Mouse (Mus musculus): ENCODE data around the gene Usp3. TPM values are rescaled to one million over a fixed set of nuclear protein-coding genes. Genes with fewer than 3 reads are reported as not detected.

The Usp3 gene
- polyA plus RNA-seq, 1 experiment from 2014 or later, result 106 TPM

DNA sequence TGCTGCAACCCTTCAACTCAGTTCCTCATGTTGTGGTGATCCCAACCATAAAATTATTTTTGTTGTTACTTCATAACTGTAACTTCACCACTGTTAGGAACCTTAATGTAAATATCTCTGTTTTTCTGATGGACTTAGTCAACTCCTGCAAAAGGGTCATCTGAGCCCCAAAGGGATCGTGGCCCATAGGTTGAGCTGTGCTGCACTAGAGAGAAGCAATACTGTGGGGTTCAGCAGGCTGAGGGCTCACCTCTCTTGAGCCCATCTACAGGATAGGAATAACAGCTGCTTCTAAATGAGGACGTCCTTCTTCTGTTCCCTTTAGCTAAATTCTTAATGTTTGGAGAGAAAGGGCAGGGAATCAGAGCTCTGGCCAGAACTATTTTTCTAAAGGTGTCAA is 7.6 kb upstream of the Usp3 start:
- DNase-seq (ENCODE audit: low spot score), result no peak
- no peak overlapping the region for H3K4me3 ChIP-seq (ENCODE audit: low read depth, low read length)
- no peaks in the 10 kb centered on the region for H3K27me3 ChIP-seq (ENCODE audit: control insufficient read depth, insufficient read depth, low read length)
- no peak for ATAC-seq (replicated peaks; ENCODE audit: insufficient number of reproducible peaks, low FRiP score, low TSS enrichment, low read depth)
- no peaks in the 10 kb centered on the region; the same call in 1 of the 2 replicates for H3K4me1 ChIP-seq (ENCODE audit: control insufficient read depth, insufficient read depth, low read length)
- 74% methylated on average over 2 of the region's 2 CpGs for WGBS
- H3K9me3 ChIP-seq (replicated peaks; ENCODE audit: control insufficient read depth, low read length), result no peaks in the 10 kb centered on the region
- no peak overlapping the region for H3K4me2 ChIP-seq (ENCODE audit: low read depth, low read length)
- no peak overlapping the region for H3K27ac ChIP-seq (replicated peaks; ENCODE audit: low read depth, low read length)
- H3K9ac ChIP-seq (replicated peaks; ENCODE audit: low read length), result no peak overlapping the region
- H3K36me3 ChIP-seq (replicated peaks; ENCODE audit: control insufficient read depth, insufficient read depth, low read depth, low read length), result no peaks in the 10 kb centered on the region

DNA sequence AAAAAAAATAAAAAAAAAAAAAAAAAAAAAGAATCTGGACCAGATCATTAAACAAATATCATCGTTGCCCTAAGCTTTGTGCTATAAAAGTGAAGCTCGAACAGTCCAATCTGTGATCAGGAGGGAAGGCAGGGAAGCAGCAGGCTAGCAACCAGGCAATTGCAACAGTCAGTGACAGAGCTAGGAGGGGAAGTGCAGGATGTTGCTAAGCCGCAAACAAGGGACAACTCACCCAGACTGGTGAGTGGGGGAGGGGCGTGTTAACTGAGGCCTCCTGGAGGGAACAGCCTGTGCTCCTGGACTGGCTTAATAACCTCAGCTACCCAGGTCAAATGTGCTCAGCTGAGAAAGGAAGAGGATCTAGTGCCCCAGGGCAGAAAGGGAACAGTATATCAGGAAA is 6.6 kb upstream of the Usp3 start:
- WGBS, result 8% methylated on average over 4 of the region's 4 CpGs
- Histone ChIP-seq H3K27me3 (ENCODE audit: control insufficient read depth, insufficient read depth, low read length) (no peaks in the 10 kb centered on the region), H3K36me3 (replicated peaks; ENCODE audit: control insufficient read depth, insufficient read depth, low read depth, low read length) (no peaks in the 10 kb centered on the region), H3K9me3 (replicated peaks; ENCODE audit: control insufficient read depth, low read length) (no peaks in the 10 kb centered on the region), H3K27ac (replicated peaks; ENCODE audit: low read depth, low read length) (no peak overlapping the region), H3K9ac (replicated peaks; ENCODE audit: low read length) (no peak overlapping the region), H3K4me2 (ENCODE audit: low read depth, low read length) (no peak overlapping the region), H3K4me1 (ENCODE audit: control insufficient read depth, insufficient read depth, low read length) (no peaks in the 10 kb centered on the region; the same call in 1 of the 2 replicates), H3K4me3 (ENCODE audit: low read depth, low read length) (no peak overlapping the region)
- ATAC-seq (replicated peaks; ENCODE audit: insufficient number of reproducible peaks, low FRiP score, low TSS enrichment, low read depth), result no peak
- peak; percentile 62 for DNase-seq (ENCODE audit: low spot score)

DNA sequence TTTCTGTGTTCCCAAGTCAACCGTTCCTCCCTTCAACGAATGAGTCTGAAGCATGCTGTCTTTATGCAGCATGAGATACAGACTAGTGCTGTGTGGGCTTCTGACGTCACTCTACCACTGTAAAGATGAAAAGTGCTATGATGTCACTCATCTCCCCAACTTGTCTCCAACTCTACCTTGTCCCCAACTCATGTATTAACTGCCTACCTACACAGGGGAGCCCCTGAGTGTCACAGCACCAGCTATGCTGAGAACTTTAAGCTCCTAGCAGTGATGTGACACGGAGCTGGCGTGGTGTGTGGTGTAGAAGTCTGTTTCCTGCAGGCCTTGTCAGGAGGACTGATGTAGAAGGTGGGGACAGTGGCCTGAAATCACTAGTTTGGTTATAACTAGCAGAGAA is 5.7 kb upstream of the Usp3 start:
- H3K27ac ChIP-seq (replicated peaks; ENCODE audit: low read depth, low read length), result no peak overlapping the region
- no peaks in the 10 kb centered on the region for H3K27me3 ChIP-seq (ENCODE audit: control insufficient read depth, insufficient read depth, low read length)
- H3K9ac ChIP-seq (replicated peaks; ENCODE audit: low read length), result no peak overlapping the region
- DNase-seq (ENCODE audit: low spot score), result no peak
- H3K4me3 ChIP-seq (ENCODE audit: low read depth, low read length), result no peak overlapping the region
- H3K36me3 ChIP-seq (replicated peaks; ENCODE audit: control insufficient read depth, insufficient read depth, low read depth, low read length), result no peaks in the 10 kb centered on the region
- no peaks in the 10 kb centered on the region for H3K9me3 ChIP-seq (replicated peaks; ENCODE audit: control insufficient read depth, low read length)
- 56% methylated on average over 5 of the region's 5 CpGs for WGBS
- no peaks in the 10 kb centered on the region; the same call in 1 of the 2 replicates for H3K4me1 ChIP-seq (ENCODE audit: control insufficient read depth, insufficient read depth, low read length)
- H3K4me2 ChIP-seq (ENCODE audit: low read depth, low read length), result no peak overlapping the region
- no peak for ATAC-seq (replicated peaks; ENCODE audit: insufficient number of reproducible peaks, low FRiP score, low TSS enrichment, low read depth)

GRCm38 (mm10) chr9:66597480-66598215 is 4.7 kb upstream of the Usp3 start:
- Histone ChIP-seq H3K4me1 (ENCODE audit: control insufficient read depth, insufficient read depth, low read length) (no peaks in the 10 kb centered on the region; the same call in 1 of the 2 replicates), H3K4me2 (ENCODE audit: low read depth, low read length) (no peak overlapping the region), H3K4me3 (ENCODE audit: low read depth, low read length) (no peak overlapping the region), H3K9ac (replicated peaks; ENCODE audit: low read length) (no peak overlapping the region), H3K27ac (replicated peaks; ENCODE audit: low read depth, low read length) (no peak overlapping the region), H3K9me3 (replicated peaks; ENCODE audit: control insufficient read depth, low read length) (no peaks in the 10 kb centered on the region), H3K36me3 (replicated peaks; ENCODE audit: control insufficient read depth, insufficient read depth, low read depth, low read length) (no peaks in the 10 kb centered on the region), H3K27me3 (ENCODE audit: control insufficient read depth, insufficient read depth, low read length) (no peaks in the 10 kb centered on the region)
- ATAC-seq (replicated peaks; ENCODE audit: insufficient number of reproducible peaks, low FRiP score, low TSS enrichment, low read depth), result no peak
- WGBS, result 25% methylated on average over 7 of the region's 7 CpGs
- no peak for DNase-seq (ENCODE audit: low spot score)

DNA sequence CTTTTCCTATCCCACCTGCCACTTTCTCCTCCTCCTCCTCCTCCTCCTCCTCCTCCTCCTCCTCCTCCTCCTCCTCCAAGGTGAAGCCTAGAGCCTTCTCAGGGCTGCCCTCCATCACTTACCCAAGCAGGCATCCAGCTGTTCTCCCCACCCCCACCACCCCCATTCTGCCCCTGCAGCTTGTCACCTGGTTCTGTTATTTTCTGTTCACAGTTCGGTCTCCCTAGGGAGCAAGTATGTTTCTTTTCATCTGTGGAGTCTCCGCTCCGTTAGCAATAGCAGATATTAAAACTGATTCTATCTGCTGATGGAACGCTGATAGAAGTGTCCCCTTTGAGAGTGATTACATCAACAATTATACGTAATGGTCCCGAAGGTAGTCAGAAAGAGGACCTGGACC is 4.1 kb upstream of the Usp3 start:
- Histone ChIP-seq H3K4me2 (ENCODE audit: low read depth, low read length) (no peak overlapping the region), H3K4me1 (ENCODE audit: control insufficient read depth, insufficient read depth, low read length) (no peaks in the 10 kb centered on the region; the same call in 1 of the 2 replicates), H3K27ac (replicated peaks; ENCODE audit: low read depth, low read length) (no peak overlapping the region), H3K36me3 (replicated peaks; ENCODE audit: control insufficient read depth, insufficient read depth, low read depth, low read length) (no peaks in the 10 kb centered on the region), H3K27me3 (ENCODE audit: control insufficient read depth, insufficient read depth, low read length) (no peaks in the 10 kb centered on the region), H3K4me3 (ENCODE audit: low read depth, low read length) (no peak overlapping the region), H3K9me3 (replicated peaks; ENCODE audit: control insufficient read depth, low read length) (no peaks in the 10 kb centered on the region), H3K9ac (replicated peaks; ENCODE audit: low read length) (no peak overlapping the region)
- DNase-seq (ENCODE audit: low spot score) (no peak), ATAC-seq (replicated peaks; ENCODE audit: insufficient number of reproducible peaks, low FRiP score, low TSS enrichment, low read depth) (no peak)
- 13% methylated on average over 6 of the region's 6 CpGs for WGBS

- no peak for DNase-seq (ENCODE audit: low spot score)
- Histone ChIP-seq H3K27ac (replicated peaks; ENCODE audit: low read depth, low read length) (no peak overlapping the region), H3K36me3 (replicated peaks; ENCODE audit: control insufficient read depth, insufficient read depth, low read depth, low read length) (no peaks in the 10 kb centered on the region), H3K27me3 (ENCODE audit: control insufficient read depth, insufficient read depth, low read length) (no peaks in the 10 kb centered on the region), H3K4me2 (ENCODE audit: low read depth, low read length) (no peak overlapping the region), H3K4me3 (ENCODE audit: low read depth, low read length) (no peak overlapping the region), H3K9me3 (replicated peaks; ENCODE audit: control insufficient read depth, low read length) (no peaks in the 10 kb centered on the region), H3K9ac (replicated peaks; ENCODE audit: low read length) (no peak overlapping the region), H3K4me1 (ENCODE audit: control insufficient read depth, insufficient read depth, low read length) (no peaks in the 10 kb centered on the region; the same call in 1 of the 2 replicates)
- WGBS, result 48% methylated on average over 5 of the region's 5 CpGs
- ATAC-seq (replicated peaks; ENCODE audit: insufficient number of reproducible peaks, low FRiP score, low TSS enrichment, low read depth), result no peak
Measured at GRCm38 (mm10) chr9:66595722-66596675, 3.1 kb upstream of the Usp3 start.

DNA sequence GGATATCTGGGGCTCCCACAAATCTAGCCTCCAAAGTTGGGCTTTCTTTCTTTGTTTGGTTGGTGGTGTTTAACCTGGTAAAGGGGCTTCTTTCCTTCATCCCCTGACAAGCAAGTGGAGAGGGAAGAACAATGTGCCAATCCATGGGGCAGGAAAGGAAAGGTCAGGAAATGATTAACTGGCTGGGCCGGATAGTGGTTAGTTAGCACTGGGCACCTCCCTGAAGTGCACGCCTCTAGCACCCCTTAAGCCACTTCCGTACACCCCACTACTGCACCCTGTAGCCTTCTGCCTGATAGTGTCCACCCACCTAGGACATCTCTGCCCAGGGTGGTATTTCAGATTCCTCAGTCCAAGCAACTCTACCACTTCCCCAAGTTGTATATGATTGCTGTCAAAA is 1.1 kb upstream of the Usp3 start:
- ATAC-seq (replicated peaks; ENCODE audit: insufficient number of reproducible peaks, low FRiP score, low TSS enrichment, low read depth) (no peak), DNase-seq (ENCODE audit: low spot score) (no peak)
- WGBS, result 63% methylated on average over 3 of the region's 3 CpGs
- Histone ChIP-seq H3K9me3 (replicated peaks; ENCODE audit: control insufficient read depth, low read length) (no peaks in the 10 kb centered on the region), H3K9ac (replicated peaks; ENCODE audit: low read length) (no peak overlapping the region), H3K27ac (replicated peaks; ENCODE audit: low read depth, low read length) (no peak overlapping the region), H3K36me3 (replicated peaks; ENCODE audit: control insufficient read depth, insufficient read depth, low read depth, low read length) (no peaks in the 10 kb centered on the region), H3K4me2 (ENCODE audit: low read depth, low read length) (no peak overlapping the region), H3K4me1 (ENCODE audit: control insufficient read depth, insufficient read depth, low read length) (no peaks in the 10 kb centered on the region; the same call in 1 of the 2 replicates), H3K4me3 (ENCODE audit: low read depth, low read length) (no peak overlapping the region), H3K27me3 (ENCODE audit: control insufficient read depth, insufficient read depth, low read length) (no peaks in the 10 kb centered on the region)

GRCm38 (mm10) chr9:66593613-66593969 is 649 bp upstream of the Usp3 start:
- DNase-seq (ENCODE audit: low spot score) (no peak), ATAC-seq (replicated peaks; ENCODE audit: insufficient number of reproducible peaks, low FRiP score, low TSS enrichment, low read depth) (no peak; the same call in 1 of the 2 replicates)
- 8% methylated on average over 12 of the region's 12 CpGs for WGBS
- H3K4me3 ChIP-seq (ENCODE audit: low read depth, low read length), result peak overlapping the region; percentile 98
- no peaks in the 10 kb centered on the region for H3K9me3 ChIP-seq (replicated peaks; ENCODE audit: control insufficient read depth, low read length)
- H3K27me3 ChIP-seq (ENCODE audit: control insufficient read depth, insufficient read depth, low read length), result no peaks in the 10 kb centered on the region
- no peaks in the 10 kb centered on the region for H3K36me3 ChIP-seq (replicated peaks; ENCODE audit: control insufficient read depth, insufficient read depth, low read depth, low read length)
- peak overlapping the region; percentile 66 for H3K4me2 ChIP-seq (ENCODE audit: low read depth, low read length)
- H3K9ac ChIP-seq (replicated peaks; ENCODE audit: low read length), result peak overlapping the region; percentile 46
- no peaks in the 10 kb centered on the region; the same call in 1 of the 2 replicates for H3K4me1 ChIP-seq (ENCODE audit: control insufficient read depth, insufficient read depth, low read length)
- no peak overlapping the region for H3K27ac ChIP-seq (replicated peaks; ENCODE audit: low read depth, low read length)

Measured in embryonic facial prominence, embryonic 11.5 days (tissue).